Mouse (Mus musculus): Measurements from ENCODE around the gene Zfp53. TPM values are rescaled to one million over a fixed set of nuclear protein-coding genes. Genes with fewer than 3 reads are reported as not detected.

Gene Zfp53
- total and polyA plus RNA-seq, 3 experiments: 1.8 to 2.2 TPM; not detected in 1

- Histone ChIP-seq H3K36me3 (ENCODE audit: control insufficient read depth in 1 of 2, insufficient read depth in 2 of 2, low read length in 2 of 2) (peaks cover 0 to 2% of the 10 kb centered on the region in 2 experiments; a peak in 2 of 4 replicates), H3K27ac (ENCODE audit: control insufficient read depth, low read depth, low read length) (peak overlapping the region; percentile 71), H3K4me1 (ENCODE audit: control insufficient read depth in 1 of 2, insufficient read depth in 2 of 2, low read length in 2 of 2) (peaks cover 4 to 7% of the 10 kb centered on the region in 2 experiments; a peak in 3 of 4 replicates), H3K9me3 (replicated peaks; ENCODE audit: insufficient read depth, low read length) (no peaks in the 10 kb centered on the region), H3K79me2 (ENCODE audit: control insufficient read depth, insufficient read depth, low read length, poor library complexity) (peaks cover 5% of the 10 kb centered on the region; the same call in 1 of the 2 replicates), H3K27me3 (ENCODE audit: control insufficient read depth in 1 of 2, insufficient read depth in 2 of 2, low read length in 2 of 2) (no peaks in the 10 kb centered on the region), H3K4me3 (ENCODE audit: control insufficient read depth in 1 of 2, insufficient read depth in 1 of 2, low read depth in 2 of 2, low read length in 2 of 2) (peak overlapping the region; percentile 85 to 92), H3K9ac (ENCODE audit: control insufficient read depth, low read depth, low read length, poor library complexity, severe bottlenecking) (peak overlapping the region; percentile 97)
- peak; percentile 34 to 56; a peak in 3 of 4 replicates for TF ChIP-seq POLR2A (IDR thresholded peaks at IDR 0.05; ENCODE audit: control insufficient read depth in 1 of 2, insufficient read depth in 1 of 2, low read depth in 1 of 2, low read length in 2 of 2, poor library complexity in 1 of 2)
- peak; percentile 16 to 32 (median 19); a peak in 3 of 6 replicates for TF ChIP-seq CTCF (IDR thresholded peaks at IDR 0.05 in 2 of 3, conservative IDR thresholded peaks at IDR 0.05 in 1 of 3; ENCODE audit: control insufficient read depth in 1 of 3, insufficient read depth in 1 of 3, low read depth in 2 of 3, low read length in 3 of 3, poor library complexity in 1 of 3, severe bottlenecking in 1 of 3)
- TF ChIP-seq RCOR1 (IDR thresholded peaks at IDR 0.05; ENCODE audit: low read depth, low read length): no peak
- no peak for TF ChIP-seq NRF1 (IDR thresholded peaks at IDR 0.05; ENCODE audit: insufficient read depth, low read depth, low read length, poor library complexity, severe bottlenecking)
- 0 out of 2 replicates have a peak, but pooled peaks have one; percentile 13 for TF ChIP-seq TCF12 (IDR thresholded peaks at IDR 0.05; ENCODE audit: low read depth, low read length)
- TF ChIP-seq MXI1 (IDR thresholded peaks at IDR 0.05; ENCODE audit: low read depth, low read length): no peak; the same call in 1 of the 2 replicates
- TF ChIP-seq ETS1 (IDR thresholded peaks at IDR 0.05; ENCODE audit: low read depth, low read length): peak; percentile 17; the same call in 1 of the 2 replicates
- TF ChIP-seq TAL1 (IDR thresholded peaks at IDR 0.05; ENCODE audit: low read length): no peak
- TF ChIP-seq ELF1 (IDR thresholded peaks at IDR 0.05; ENCODE audit: low read depth, low read length): peak; percentile 60
- no peak for TF ChIP-seq ZNF384 (IDR thresholded peaks at IDR 0.05; ENCODE audit: low read depth, low read length)
- no peak; the same call in 1 of the 2 replicates for TF ChIP-seq MAZ (IDR thresholded peaks at IDR 0.05; ENCODE audit: low read depth, low read length)
- TF ChIP-seq SIN3A (IDR thresholded peaks at IDR 0.05; ENCODE audit: low read length): peak; percentile 99
- TF ChIP-seq BHLHE40 (IDR thresholded peaks at IDR 0.05; ENCODE audit: borderline replicate concordance, low read depth, low read length): no peak
- peak; percentile 50; the same call in 1 of the 2 replicates for TF ChIP-seq NELFE (IDR thresholded peaks at IDR 0.05; ENCODE audit: low read depth, low read length)
- TF ChIP-seq POLR2AphosphoS5 (IDR thresholded peaks at IDR 0.05; ENCODE audit: borderline replicate concordance, low read depth, low read length): no peak
- no peak for TF ChIP-seq MYB (IDR thresholded peaks at IDR 0.05; ENCODE audit: low read depth, low read length)
- no peak; the same call in 1 of the 2 replicates for TF ChIP-seq MAX (IDR thresholded peaks at IDR 0.05; ENCODE audit: low read length)
- TF ChIP-seq UBTF (IDR thresholded peaks at IDR 0.05; ENCODE audit: borderline replicate concordance, insufficient read depth, low read depth, low read length): no peak
- TF ChIP-seq HCFC1 (IDR thresholded peaks at IDR 0.05; ENCODE audit: low read depth, low read length): peak; percentile 80
- TF ChIP-seq EP300 (IDR thresholded peaks at IDR 0.05; ENCODE audit: low read depth in 1 of 2, low read length in 2 of 2): no peak
- no peak for TF ChIP-seq ZMIZ1 (IDR thresholded peaks at IDR 0.05; ENCODE audit: low read depth, low read length)
- no peak for TF ChIP-seq MEF2A (IDR thresholded peaks at IDR 0.05; ENCODE audit: extremely low read depth, insufficient replicate concordance, low read depth, low read length, poor library complexity, severe bottlenecking)
- peak; percentile 77 for TF ChIP-seq TBP (IDR thresholded peaks at IDR 0.05; ENCODE audit: low read depth, low read length)
- no peak for TF ChIP-seq RAD21 (IDR thresholded peaks at IDR 0.05; ENCODE audit: low read depth, low read length)
- no peak for TF ChIP-seq MAFK (IDR thresholded peaks at IDR 0.05; ENCODE audit: borderline replicate concordance, low read depth, low read length)
- no peak for TF ChIP-seq JUND (IDR thresholded peaks at IDR 0.05; ENCODE audit: low read depth, low read length)
- DNase-seq (ENCODE audit: low read depth, low spot score): peak; percentile 88
Measured at GRCm38 (mm10) chr17:21532101-21532951, 43.5 kb downstream of the Zfp53 start.

Data from MEL (cell line).